Mouse (Mus musculus) MEL (cell line): Measurements from ENCODE around the gene Lrp3.

Experiments
- CTCF ChIP-seq, 3 experiments: IDR thresholded peaks in 2 of 3; conservative IDR thresholded peaks in 1 of 3; 2 replicates each; pipeline ENCODE4 v1.5.1; 2011 to 2012; ENCODE audit warnings: low read length in 3 of 3, low read depth in 2 of 3, mild to moderate bottlenecking in 2 of 3, improper control_type of control experiment in 1 of 3, inconsistent platforms in 1 of 3, mixed read lengths in 1 of 3, moderate library complexity in 1 of 3; ENCODE audit not compliant: control insufficient read depth in 1 of 3, insufficient read depth in 1 of 3, poor library complexity in 1 of 3, severe bottlenecking in 1 of 3
- GATA1 ChIP-seq: IDR thresholded peaks from 2 replicates; pipeline ENCODE4 v1.6.1; 2011; ENCODE audit warnings: low read depth, low read length, improper control_type of control experiment
- MAZ ChIP-seq: IDR thresholded peaks from 2 replicates; pipeline ENCODE4 v1.6.1; 2012; ENCODE audit warnings: low read depth, mild to moderate bottlenecking, inconsistent platforms, low read length, improper control_type of control experiment
- MYC ChIP-seq: IDR thresholded peaks from 2 replicates; pipeline ENCODE4 v1.6.1; 2011; ENCODE audit warnings: low read depth, mild to moderate bottlenecking, low read length, improper control_type of control experiment, moderate library complexity
- POLR2A ChIP-seq, 2 experiments: IDR thresholded peaks; 2 replicates each; pipeline ENCODE4 v1.6.1; 2011 to 2012; ENCODE audit warnings: low read length in 2 of 2, mild to moderate bottlenecking in 2 of 2, control low read depth in 1 of 2, improper control_type of control experiment in 1 of 2, low read depth in 1 of 2, moderate library complexity in 1 of 2; ENCODE audit not compliant: control insufficient read depth in 1 of 2, insufficient read depth in 1 of 2, poor library complexity in 1 of 2
- SIN3A ChIP-seq: IDR thresholded peaks from 2 replicates; pipeline ENCODE4 v1.6.1; 2012; ENCODE audit warnings: low read length, improper control_type of control experiment, inconsistent platforms
- TAL1 ChIP-seq: IDR thresholded peaks from 2 replicates; pipeline ENCODE4 v1.6.1; 2012; ENCODE audit warnings: mild to moderate bottlenecking, inconsistent platforms, low read length, moderate library complexity, mixed read lengths
- UBTF ChIP-seq: IDR thresholded peaks from 2 replicates; pipeline ENCODE4 v1.6.1; 2012; ENCODE audit warnings: low read depth, mild to moderate bottlenecking, inconsistent platforms, low read length, improper control_type of control experiment, moderate library complexity, borderline replicate concordance; ENCODE audit not compliant: insufficient read depth
- ZC3H11A ChIP-seq: IDR thresholded peaks from 2 replicates; pipeline ENCODE4 v1.6.1; 2012; ENCODE audit warnings: low read depth, mild to moderate bottlenecking, inconsistent platforms, low read length, improper control_type of control experiment

DNA sequence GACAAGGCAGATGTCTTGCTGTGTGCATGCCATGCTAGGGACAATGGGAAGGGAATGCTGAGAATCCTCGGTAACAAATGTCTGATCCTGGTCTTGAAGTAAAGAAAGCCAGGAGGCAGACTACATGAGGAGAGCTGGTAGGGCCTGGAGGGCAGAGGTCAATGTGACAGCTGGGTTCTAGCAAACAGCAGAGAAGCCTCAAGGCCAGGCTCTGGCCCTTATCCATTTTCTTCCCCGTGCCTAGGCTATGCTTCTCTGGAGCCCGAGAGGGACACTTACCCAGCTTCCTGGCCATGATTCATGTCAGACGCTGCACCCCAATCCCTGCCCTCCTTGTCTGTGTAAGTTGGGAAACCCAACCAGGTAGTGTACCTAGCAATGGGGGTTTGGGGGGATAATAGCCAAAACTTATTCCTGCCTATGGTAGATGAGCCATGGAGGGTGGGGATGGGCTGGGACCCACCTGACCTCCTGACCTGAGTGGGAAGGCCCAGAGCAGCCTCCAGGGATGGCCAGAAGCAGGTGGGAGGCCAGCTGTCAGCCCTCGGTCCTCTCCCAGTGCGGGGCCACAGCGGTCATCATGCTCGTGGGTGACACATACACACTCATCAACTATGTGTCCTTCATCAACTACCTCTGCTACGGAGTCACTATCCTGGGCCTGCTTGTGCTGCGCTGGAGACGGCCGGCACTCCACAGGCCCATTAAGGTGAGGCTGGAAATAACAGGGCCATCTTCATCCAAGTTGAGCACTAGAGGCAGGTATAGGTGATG lies 16.1 kb downstream of the Lrp3 start:
- TF ChIP-seq UBTF (no peak), POLR2A (IDR thresholded peaks at IDR 0.05; ENCODE audit: control insufficient read depth in 1 of 2, insufficient read depth in 1 of 2, low read depth in 1 of 2, low read length in 2 of 2, poor library complexity in 1 of 2) (no peak), MAZ (no peak), CTCF (IDR thresholded peaks at IDR 0.05 in 2 of 3, conservative IDR thresholded peaks at IDR 0.05 in 1 of 3; ENCODE audit: control insufficient read depth in 1 of 3, insufficient read depth in 1 of 3, low read depth in 2 of 3, low read length in 3 of 3, poor library complexity in 1 of 3, severe bottlenecking in 1 of 3) (no peak), SIN3A (no peak), GATA1 (no peak), ZC3H11A (no peak), MYC (no peak), TAL1 (no peak)
